Mouse (Mus musculus) forebrain, embryonic 12.5 days (tissue): ENCODE measurements around the gene Ncstn. TPM values are rescaled to one million over a fixed set of nuclear protein-coding genes. Genes with fewer than 3 reads are reported as not detected.
A peak's percentile ranks its signal among the peaks of the same experiment; 100 is the strongest.

ENCODE experiments used
- ATAC-seq: fragments of 200-750 bp; cut with Nextera tagmentation; 2 replicates; pipeline ENCODE4 v1.8.0; 2017; ENCODE audit warnings: moderate TSS enrichment; ENCODE audit not compliant: low FRiP score
- H3K27ac ChIP-seq: fragments of 300-500 bp; sonication (generic); 2 replicates; pipeline ENCODE4 v1.5.1; 2016; ENCODE audit warnings: mild to moderate bottlenecking
- H3K27me3 ChIP-seq: fragments of 300-500 bp; sonication (generic); 2 replicates; pipeline ENCODE4 v1.6.1; 2016; ENCODE audit warnings: mild to moderate bottlenecking
- H3K36me3 ChIP-seq: fragments of 300-500 bp; sonication (generic); replicated peaks from 2 replicates; pipeline ENCODE4 v1.6.1; 2016; ENCODE audit warnings: mild to moderate bottlenecking
- H3K4me1 ChIP-seq: fragments of 300-500 bp; sonication (generic); 2 replicates; pipeline ENCODE4 v1.6.1; 2016
- H3K4me2 ChIP-seq: fragments of 300-500 bp; sonication (generic); 2 replicates; pipeline ENCODE4 v1.6.1; 2016; ENCODE audit warnings: mild to moderate bottlenecking, moderate library complexity
- H3K4me3 ChIP-seq: fragments of 300-500 bp; sonication (generic); replicated peaks from 2 replicates; pipeline ENCODE4 v1.5.1; 2016; ENCODE audit warnings: mild to moderate bottlenecking
- H3K9ac ChIP-seq: fragments of 300-500 bp; sonication (generic); 2 replicates; pipeline ENCODE4 v1.6.1; 2016; ENCODE audit warnings: mild to moderate bottlenecking
- H3K9me3 ChIP-seq: fragments of 300-500 bp; sonication (generic); 2 replicates; pipeline ENCODE4 v1.6.1; 2016
- WGBS: fragments of 180-500 bp; shearing (Covaris S2); methylation state at CpG from one replicate; pipeline ENCODE4 v1.1.7; 2016; 5-methylcytosine and 5-hydroxymethylcytosine counted together
- polyA plus RNA-seq: library from polyadenylated mRNA; unstranded; fragments of >200 nt; fragmentation: Nextera tagmentation; extraction: Ambion mirVana; gene quantifications from 2 replicates; pipeline ENCODE4 v1.2.1, GENCODE M21; 2016

Gene Ncstn
- polyA plus RNA-seq, 1 experiment from 2014 or later: 111 TPM

GRCm38 (mm10) chr1:172064613-172065141 is 17.9 kb downstream of the Ncstn start:
- Histone ChIP-seq H3K4me1 (peaks cover 28% of the 10 kb centered on the region), H3K9me3 (no peaks in the 10 kb centered on the region), H3K27ac (peak overlapping the region; percentile 46), H3K4me2 (no peak overlapping the region), H3K9ac (no peak overlapping the region), H3K4me3 (no peak overlapping the region), H3K27me3 (no peaks in the 10 kb centered on the region), H3K36me3 (peaks cover 56% of the 10 kb centered on the region)
- 73% methylated on average over 13 of the region's 13 CpGs for WGBS
- ATAC-seq: peak; percentile 20; the same call in 1 of the 2 replicates

DNA sequence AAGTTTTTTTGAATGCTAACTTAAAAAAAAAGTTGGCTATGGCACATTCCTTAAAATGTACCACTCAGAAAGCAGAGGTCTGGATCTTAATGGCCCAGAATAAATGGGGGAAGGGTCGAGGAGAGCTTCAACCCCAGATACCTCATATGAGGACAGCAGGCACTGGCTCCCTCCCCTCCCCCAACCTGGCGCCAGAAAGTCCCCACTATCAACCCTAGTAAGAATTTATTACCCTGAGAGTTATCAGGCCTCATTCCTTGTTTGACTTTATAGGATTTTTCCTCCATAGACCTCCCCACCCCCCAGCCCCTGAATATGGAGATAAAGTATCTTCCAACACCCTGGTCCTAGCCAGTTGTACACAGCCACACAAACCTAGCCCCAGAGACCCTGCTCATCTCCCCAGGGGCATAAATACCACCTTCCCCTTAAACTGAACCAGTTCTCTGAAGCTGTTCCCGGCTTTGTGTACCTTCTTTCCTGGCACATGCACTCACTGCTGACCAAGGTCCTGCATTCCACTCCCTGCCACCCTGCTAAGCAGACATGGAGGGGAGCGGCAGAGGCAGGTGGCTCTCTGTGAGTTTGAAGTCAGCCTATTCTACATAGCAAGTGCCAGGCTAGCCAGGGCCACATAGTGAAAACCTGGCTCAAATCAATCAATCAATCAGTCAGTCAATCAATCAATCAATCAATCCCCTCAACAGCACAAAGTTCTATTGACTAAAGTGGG is 19.1 kb downstream of the Ncstn start:
- Histone ChIP-seq H3K9me3 (no peaks in the 10 kb centered on the region), H3K9ac (no peak overlapping the region), H3K4me2 (no peak overlapping the region), H3K27ac (0 out of 2 replicates have a peak overlapping the region, but pooled peaks have one; percentile 13), H3K27me3 (no peaks in the 10 kb centered on the region; the same call in 1 of the 2 replicates), H3K4me1 (peaks cover 35% of the 10 kb centered on the region), H3K4me3 (no peak overlapping the region), H3K36me3 (peaks cover 44% of the 10 kb centered on the region)
- ATAC-seq: no peak
- WGBS: 69% methylated on average over 4 of the region's 4 CpGs

GRCm38 (mm10) chr1:172062101-172062500 is 20.5 kb downstream of the Ncstn start:
- Histone ChIP-seq H3K36me3 (peaks cover 31% of the 10 kb centered on the region), H3K27ac (no peak overlapping the region), H3K4me1 (peaks cover 48% of the 10 kb centered on the region), H3K9ac (no peak overlapping the region), H3K4me3 (no peak overlapping the region), H3K4me2 (no peak overlapping the region), H3K9me3 (no peaks in the 10 kb centered on the region), H3K27me3 (peaks cover under 1% of the 10 kb centered on the region; the same call in 1 of the 2 replicates)
- ATAC-seq: no peak
- WGBS: 69% methylated on average over 2 of the region's 2 CpGs

GRCm38 (mm10) chr1:172061217-172061616 is 21.4 kb downstream of the Ncstn start:
- 23% methylated on average over 8 of the region's 8 CpGs for WGBS
- Histone ChIP-seq H3K4me2 (no peak overlapping the region), H3K27ac (peak overlapping the region; percentile 81), H3K4me1 (peaks cover 49% of the 10 kb centered on the region), H3K9ac (no peak overlapping the region), H3K27me3 (peaks cover 7% of the 10 kb centered on the region), H3K9me3 (no peaks in the 10 kb centered on the region), H3K36me3 (peaks cover 22% of the 10 kb centered on the region), H3K4me3 (no peak overlapping the region)
- ATAC-seq: peak; percentile 39

- H3K36me3 ChIP-seq: peaks cover 16% of the 10 kb centered on the region
- H3K9ac ChIP-seq: no peak overlapping the region
- peaks cover 54% of the 10 kb centered on the region for H3K4me1 ChIP-seq
- peak overlapping the region; percentile 81 for H3K27ac ChIP-seq
- H3K27me3 ChIP-seq: peaks cover 12% of the 10 kb centered on the region
- H3K4me3 ChIP-seq: no peak overlapping the region
- WGBS: 46% methylated on average over 4 of the region's 4 CpGs
- no peak overlapping the region for H3K4me2 ChIP-seq
- ATAC-seq: peak; percentile 51; the same call in 1 of the 2 replicates
- no peaks in the 10 kb centered on the region for H3K9me3 ChIP-seq
Measured at GRCm38 (mm10) chr1:172060659-172061058, 21.9 kb downstream of the Ncstn start.

- WGBS: 55% methylated on average over 7 of the region's 7 CpGs
- 0 out of 2 replicates have a peak overlapping the region, but pooled peaks have one; percentile 19 for H3K4me2 ChIP-seq
Measured at GRCm38 (mm10) chr1:172058874-172059273, 23.7 kb downstream of the Ncstn start.

GRCm38 (mm10) chr1:172058321-172058720 is 24.3 kb downstream of the Ncstn start:
- H3K9ac ChIP-seq: no peak overlapping the region
- H3K36me3 ChIP-seq: no peaks in the 10 kb centered on the region
- peak overlapping the region; percentile 81 for H3K27ac ChIP-seq
- no peaks in the 10 kb centered on the region for H3K9me3 ChIP-seq
- H3K4me3 ChIP-seq: no peak overlapping the region
- no peak for ATAC-seq
- 48% methylated on average over 6 of the region's 6 CpGs for WGBS
- H3K4me2 ChIP-seq: peak overlapping the region; percentile 19
- peaks cover 33% of the 10 kb centered on the region for H3K27me3 ChIP-seq
- peaks cover 58% of the 10 kb centered on the region for H3K4me1 ChIP-seq

More at GRCm38 (mm10) chr1:172058874-172059273, 23.7 kb downstream of the Ncstn start:
- Histone ChIP-seq H3K9me3 (no peaks in the 10 kb centered on the region), H3K27ac (peak overlapping the region; percentile 81), H3K4me1 (peaks cover 55% of the 10 kb centered on the region), H3K4me3 (no peak overlapping the region), H3K27me3 (peaks cover 27% of the 10 kb centered on the region), H3K9ac (no peak overlapping the region), H3K36me3 (no peaks in the 10 kb centered on the region)
- 0 out of 2 replicates have a peak, but pooled peaks have one; percentile 15 for ATAC-seq

DNA sequence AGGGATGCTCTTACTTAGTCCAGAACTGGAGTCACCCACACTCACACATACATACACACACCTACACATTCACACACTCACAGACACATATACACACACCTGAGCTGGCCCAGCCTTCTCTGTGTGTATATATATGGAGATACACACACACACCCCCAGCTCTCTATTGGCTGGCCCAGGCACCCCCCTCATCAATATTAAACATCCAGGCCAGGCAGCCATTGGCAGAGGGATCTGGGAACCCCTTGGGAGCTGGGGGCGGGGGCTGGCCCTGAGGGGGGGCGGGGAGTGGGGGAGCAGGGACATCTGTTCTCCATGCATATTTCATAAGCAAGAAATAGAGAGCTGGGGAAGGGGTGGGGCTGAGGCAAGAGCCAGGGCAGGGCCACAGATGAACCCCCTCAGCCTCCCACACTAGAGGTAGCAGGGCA is 25.1 kb downstream of the Ncstn start, which contains the start of gene Nhlh1:
Gene Nhlh1 (minus strand): TSS at position 83 of the 431 bp plus-strand sequence.
- Histone ChIP-seq H3K4me3 (peak within 1 kb of the TSS; percentile 42), H3K4me2 (peak within 1 kb of the TSS; percentile 70), H3K9me3 (no peaks in the 10 kb centered on the region), H3K27ac (peak within 1 kb of the TSS; percentile 81), H3K4me1 (peaks cover 66% of the 10 kb centered on the region), H3K9ac (peak within 1 kb of the TSS; percentile 40), H3K36me3 (no peaks in the 10 kb centered on the region), H3K27me3 (peaks cover 40% of the 10 kb centered on the region)
- peak; percentile 82 for ATAC-seq
- 43% methylated on average over 2 of the region's 2 CpGs for WGBS

DNA sequence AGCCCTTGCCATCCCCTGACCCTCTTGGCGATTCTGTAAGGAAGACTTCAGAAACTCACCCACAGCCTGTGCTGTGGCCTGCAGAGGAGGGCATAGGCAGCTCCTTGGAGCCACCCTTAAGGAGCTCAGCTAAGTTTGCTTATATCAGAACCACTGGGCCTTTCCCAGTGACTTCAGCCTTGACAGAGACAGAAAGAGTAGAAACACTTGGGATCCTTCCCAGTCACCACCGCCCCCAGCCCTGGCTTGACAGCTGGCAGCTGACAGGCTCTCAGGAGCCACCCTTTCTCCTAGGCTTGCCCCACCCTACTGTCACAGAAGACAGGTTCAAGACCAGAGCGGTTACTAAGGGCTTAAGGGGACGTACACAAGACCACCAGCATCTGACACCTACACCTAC is 26.3 kb downstream of the Ncstn start:
- Histone ChIP-seq H3K4me3 (peak overlapping the region; percentile 42), H3K27me3 (peaks cover 49% of the 10 kb centered on the region), H3K9me3 (no peaks in the 10 kb centered on the region), H3K4me1 (peaks cover 67% of the 10 kb centered on the region), H3K27ac (no peak overlapping the region), H3K9ac (peak overlapping the region; percentile 21; the same call in 1 of the 2 replicates), H3K36me3 (0 out of 2 replicates have a peak, but pooled peaks cover 4% of the 10 kb centered on the region), H3K4me2 (peak overlapping the region; percentile 70)
- 76% methylated on average over 4 of the region's 4 CpGs for WGBS
- no peak for ATAC-seq

DNA sequence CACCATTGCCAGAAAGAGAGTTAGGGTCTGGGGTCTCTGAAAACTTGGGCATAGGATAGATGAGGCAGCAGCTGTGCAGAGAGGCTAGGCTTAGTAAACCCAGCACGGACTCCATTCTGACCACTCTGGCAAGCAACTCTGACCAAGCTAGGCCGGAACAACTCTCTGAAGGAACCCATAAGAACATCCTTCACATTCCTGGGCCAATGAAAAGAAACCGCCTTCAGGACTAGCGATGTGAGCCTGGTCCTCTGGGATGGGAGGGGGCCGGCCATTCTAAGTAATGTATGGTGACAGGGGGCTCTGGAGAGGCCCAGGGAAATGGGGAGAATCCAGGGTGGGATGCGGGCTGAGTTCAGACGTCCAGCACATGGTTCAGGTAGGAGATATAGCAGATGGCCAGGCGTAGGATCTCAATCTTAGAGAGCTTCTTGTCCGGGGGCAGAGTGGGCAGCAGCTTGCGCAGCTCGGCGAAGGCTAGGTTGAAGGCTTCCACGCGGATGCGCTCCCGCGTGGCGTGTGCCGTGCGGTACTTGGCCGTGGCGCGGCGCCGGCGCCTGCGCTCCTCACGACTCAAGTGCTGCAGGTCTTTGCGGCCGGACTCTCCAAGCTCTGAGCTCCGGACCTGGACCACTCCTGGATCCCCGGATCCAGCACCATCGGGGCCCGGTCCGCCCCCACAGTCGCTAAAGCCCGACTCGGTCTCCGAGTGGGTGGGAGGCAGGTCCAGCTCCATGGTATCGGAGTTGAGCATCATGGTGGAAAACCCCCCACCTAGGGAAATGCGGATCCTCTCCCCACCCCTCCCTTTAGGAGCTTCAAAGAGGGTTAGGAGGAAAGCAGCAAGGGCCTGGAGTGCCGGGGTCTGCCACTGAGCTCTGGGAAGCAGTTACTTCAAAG is 28.8 kb downstream of the Ncstn start:
- peaks cover 49% of the 10 kb centered on the region for H3K27me3 ChIP-seq
- ATAC-seq: no peak

GRCm38 (mm10) chr1:172052766-172053279 is 29.8 kb downstream of the Ncstn start:
- no peak overlapping the region for H3K27ac ChIP-seq
- H3K4me3 ChIP-seq: peak overlapping the region; percentile 42
- H3K36me3 ChIP-seq: 0 out of 2 replicates have a peak, but pooled peaks cover 4% of the 10 kb centered on the region
- WGBS: 16% methylated on average over 9 of the region's 10 CpGs
- no peak overlapping the region for H3K9ac ChIP-seq
- H3K9me3 ChIP-seq: no peaks in the 10 kb centered on the region
- peaks cover 65% of the 10 kb centered on the region for H3K4me1 ChIP-seq
- H3K4me2 ChIP-seq: peak overlapping the region; percentile 70
- peaks cover 49% of the 10 kb centered on the region for H3K27me3 ChIP-seq
- ATAC-seq: no peak

More for the DNA sequence above, 28.8 kb downstream of the Ncstn start:
- 2% methylated on average over 39 of the region's 42 CpGs for WGBS
- H3K9ac ChIP-seq: peak overlapping the region; percentile 62
- H3K36me3 ChIP-seq: 0 out of 2 replicates have a peak, but pooled peaks cover 4% of the 10 kb centered on the region
- H3K9me3 ChIP-seq: no peaks in the 10 kb centered on the region
- H3K4me3 ChIP-seq: peak overlapping the region; percentile 42
- peak overlapping the region; percentile 70 for H3K4me2 ChIP-seq
- peaks cover 65% of the 10 kb centered on the region for H3K4me1 ChIP-seq
- no peak overlapping the region for H3K27ac ChIP-seq
